Mouse (Mus musculus): ENCODE data around the gene Lamc1. TPM values are rescaled to one million over a fixed set of nuclear protein-coding genes. Genes with fewer than 3 reads are reported as not detected.

Gene Lamc1
- polyA plus RNA-seq, 1 experiment from 2014 or later = 31.9 TPM

DNA sequence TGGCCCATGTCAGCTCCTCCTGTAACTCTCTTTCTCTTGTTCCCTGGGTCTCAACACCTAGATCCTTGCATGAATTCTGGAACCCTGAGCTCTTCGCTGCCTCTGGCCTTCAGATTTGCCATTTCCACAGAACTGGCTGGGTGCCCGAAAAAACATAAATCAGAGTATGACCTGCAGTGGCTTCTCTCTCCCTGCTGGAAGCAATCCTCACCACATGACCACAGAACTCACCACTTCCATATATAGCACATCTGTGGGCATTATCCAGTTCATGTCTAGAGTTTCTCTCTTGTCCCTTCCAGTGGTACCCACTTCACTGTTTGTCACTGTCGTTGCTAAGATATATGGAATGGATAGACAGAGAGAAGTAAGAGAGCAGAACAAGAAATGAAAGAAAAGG lies 159.3 kb downstream of the Lamc1 start:
- no peak overlapping the region for H3K4me2 ChIP-seq
- no peak overlapping the region for H3K9ac ChIP-seq (ENCODE audit: low read depth, low read length)
- DNase-seq (ENCODE audit: low spot score) (no peak), ATAC-seq (replicated peaks; ENCODE audit: low FRiP score) (no peak)
- 68% methylated on average over 3 of the region's 3 CpGs for WGBS
- peaks cover 4% of the 10 kb centered on the region for H3K4me1 ChIP-seq (replicated peaks; ENCODE audit: control insufficient read depth, insufficient read depth, low read length)
- no peak overlapping the region for H3K4me3 ChIP-seq (ENCODE audit: low read depth, low read length)
- H3K27me3 ChIP-seq (replicated peaks; ENCODE audit: control insufficient read depth, insufficient read depth, low read length) = no peaks in the 10 kb centered on the region
- no peak overlapping the region for H3K27ac ChIP-seq (ENCODE audit: low read depth, low read length)
- H3K36me3 ChIP-seq (ENCODE audit: control insufficient read depth, insufficient read depth, low read length) = no peaks in the 10 kb centered on the region
- H3K9me3 ChIP-seq (ENCODE audit: control insufficient read depth, low read length) = no peaks in the 10 kb centered on the region

DNA sequence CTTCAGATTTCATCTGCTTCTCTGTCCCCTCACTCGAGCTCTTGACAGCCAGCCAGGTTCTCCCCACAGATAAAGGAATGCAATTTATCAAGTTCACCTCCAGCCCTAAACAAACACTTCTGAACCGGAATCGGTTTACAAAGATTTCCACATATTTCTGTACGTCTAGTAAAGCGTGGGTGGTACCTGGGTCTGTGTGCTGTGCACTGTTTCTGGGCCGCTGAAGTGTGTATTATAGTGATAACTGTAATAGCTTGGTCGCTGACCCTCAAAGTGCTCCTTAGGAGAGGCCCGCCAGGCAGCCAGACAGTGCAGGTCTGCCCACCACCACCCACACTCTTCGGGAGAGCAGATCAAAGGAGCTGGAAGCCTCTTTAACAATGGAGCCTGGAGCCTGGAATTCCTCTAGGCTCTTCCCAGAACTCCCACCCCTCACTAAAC lies 160.3 kb downstream of the Lamc1 start:
- Histone ChIP-seq H3K27me3 (replicated peaks; ENCODE audit: control insufficient read depth, insufficient read depth, low read length) (no peaks in the 10 kb centered on the region), H3K27ac (ENCODE audit: low read depth, low read length) (no peak overlapping the region), H3K36me3 (ENCODE audit: control insufficient read depth, insufficient read depth, low read length) (no peaks in the 10 kb centered on the region), H3K9me3 (ENCODE audit: control insufficient read depth, low read length) (no peaks in the 10 kb centered on the region), H3K4me1 (replicated peaks; ENCODE audit: control insufficient read depth, insufficient read depth, low read length) (peaks cover 4% of the 10 kb centered on the region), H3K4me3 (ENCODE audit: low read depth, low read length) (no peak overlapping the region), H3K9ac (ENCODE audit: low read depth, low read length) (no peak overlapping the region), H3K4me2 (no peak overlapping the region)
- DNase-seq (ENCODE audit: low spot score) (no peak), ATAC-seq (replicated peaks; ENCODE audit: low FRiP score) (no peak)
- 23% methylated on average over 9 of the region's 9 CpGs for WGBS

DNA sequence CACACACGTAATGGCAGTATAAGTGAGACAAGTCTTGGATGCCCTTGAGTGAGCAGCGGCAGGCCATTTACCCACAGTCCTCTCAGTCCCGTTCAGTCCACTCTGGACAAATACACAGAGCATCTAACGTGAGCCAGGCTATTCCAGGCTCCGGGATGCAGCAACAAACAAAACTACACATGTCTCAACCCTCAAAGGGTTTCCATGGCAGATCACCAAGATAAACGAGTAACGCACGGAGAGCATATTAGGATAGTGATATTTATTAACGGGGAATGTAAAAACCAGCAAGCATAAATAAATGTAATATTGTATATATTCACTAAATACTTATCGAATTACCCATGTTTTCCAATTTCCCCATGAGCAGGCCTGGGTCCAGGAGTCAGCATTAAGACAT lies 161.6 kb downstream of the Lamc1 start:
- DNase-seq (ENCODE audit: low spot score) (no peak), ATAC-seq (replicated peaks; ENCODE audit: low FRiP score) (no peak)
- H3K36me3 ChIP-seq (ENCODE audit: control insufficient read depth, insufficient read depth, low read length) = no peaks in the 10 kb centered on the region
- H3K27me3 ChIP-seq (replicated peaks; ENCODE audit: control insufficient read depth, insufficient read depth, low read length) = no peaks in the 10 kb centered on the region
- no peak overlapping the region for H3K9ac ChIP-seq (ENCODE audit: low read depth, low read length)
- H3K4me1 ChIP-seq (replicated peaks; ENCODE audit: control insufficient read depth, insufficient read depth, low read length) = peaks cover 4% of the 10 kb centered on the region
- H3K4me2 ChIP-seq = no peak overlapping the region
- 84% methylated on average over 10 of the region's 10 CpGs for WGBS
- no peak overlapping the region for H3K4me3 ChIP-seq (ENCODE audit: low read depth, low read length)
- H3K9me3 ChIP-seq (ENCODE audit: control insufficient read depth, low read length) = no peaks in the 10 kb centered on the region
- no peak overlapping the region for H3K27ac ChIP-seq (ENCODE audit: low read depth, low read length)

Other genes starting within 250 kb of the Lamc1 start
- gene Lamc2, start 146.3 kb downstream of the Lamc1 start, polyA plus RNA-seq (2014; fragmentation: Nextera tagmentation; extraction: Ambion mirVana) = 1.0 and 1.1 TPM in 2 replicates
- 0.38 and 0.56 TPM in 2 replicates for gene Shcbp1l, start 92.4 kb upstream of the Lamc1 start, polyA plus RNA-seq (2014; fragmentation: Nextera tagmentation; extraction: Ambion mirVana)
- 12.9 and 16.0 TPM in 2 replicates for gene Dhx9, start 154.9 kb upstream of the Lamc1 start, polyA plus RNA-seq (2014; fragmentation: Nextera tagmentation; extraction: Ambion mirVana)
- 8.0 and 11.0 TPM in 2 replicates for gene Npl, start 217.3 kb upstream of the Lamc1 start, polyA plus RNA-seq (2014; fragmentation: Nextera tagmentation; extraction: Ambion mirVana)

All from liver, embryonic 11.5 days (tissue).